Mouse (Mus musculus): ENCODE measurements around the gene Myo6. TPM values are rescaled to one million over a fixed set of nuclear protein-coding genes. Genes with fewer than 3 reads are reported as not detected.

The Myo6 gene
- polyA plus RNA-seq, 1 experiment from 2014 or later = 16.1 TPM

- no peak for DNase-seq (ENCODE audit: low spot score)
- 66% methylated on average over 6 of the region's 6 CpGs for WGBS
- H3K9me3 ChIP-seq (ENCODE audit: control insufficient read depth, low read length) = no peaks in the 10 kb centered on the region
- no peak overlapping the region for H3K4me3 ChIP-seq (ENCODE audit: low read depth, low read length)
- H3K4me1 ChIP-seq (ENCODE audit: control insufficient read depth, insufficient read depth, low read length) = no peaks in the 10 kb centered on the region
- ATAC-seq (ENCODE audit: insufficient read depth, low FRiP score, low TSS enrichment) = no peak
- no peak overlapping the region for H3K9ac ChIP-seq (ENCODE audit: low read length)
- no peak overlapping the region for H3K27ac ChIP-seq (ENCODE audit: low read depth, low read length)
- no peaks in the 10 kb centered on the region for H3K27me3 ChIP-seq (ENCODE audit: control insufficient read depth, insufficient read depth, low read length)
- no peak overlapping the region for H3K4me2 ChIP-seq (ENCODE audit: low read depth)
- no peaks in the 10 kb centered on the region for H3K36me3 ChIP-seq (ENCODE audit: control insufficient read depth, insufficient read depth, low read length)
Measured at GRCm38 (mm10) chr9:80191240-80191639, 26.4 kb downstream of the Myo6 start.

- Histone ChIP-seq H3K4me2 (ENCODE audit: low read depth) (no peak overlapping the region), H3K9me3 (ENCODE audit: control insufficient read depth, low read length) (no peaks in the 10 kb centered on the region), H3K4me1 (ENCODE audit: control insufficient read depth, insufficient read depth, low read length) (no peaks in the 10 kb centered on the region), H3K9ac (ENCODE audit: low read length) (no peak overlapping the region), H3K4me3 (ENCODE audit: low read depth, low read length) (no peak overlapping the region), H3K27me3 (ENCODE audit: control insufficient read depth, insufficient read depth, low read length) (no peaks in the 10 kb centered on the region), H3K27ac (ENCODE audit: low read depth, low read length) (no peak overlapping the region), H3K36me3 (ENCODE audit: control insufficient read depth, insufficient read depth, low read length) (no peaks in the 10 kb centered on the region)
- DNase-seq (ENCODE audit: low spot score) (no peak), ATAC-seq (ENCODE audit: insufficient read depth, low FRiP score, low TSS enrichment) (no peak)
- 87% methylated on average over 10 of the region's 10 CpGs for WGBS
Measured at GRCm38 (mm10) chr9:80192324-80192723, 27.5 kb downstream of the Myo6 start.

GRCm38 (mm10) chr9:80194446-80194845 lies 29.6 kb downstream of the Myo6 start:
- DNase-seq (ENCODE audit: low spot score) (no peak), ATAC-seq (ENCODE audit: insufficient read depth, low FRiP score, low TSS enrichment) (no peak)
- 75% methylated on average over 6 of the region's 6 CpGs for WGBS
- no peaks in the 10 kb centered on the region for H3K27me3 ChIP-seq (ENCODE audit: control insufficient read depth, insufficient read depth, low read length)
- no peak overlapping the region for H3K4me3 ChIP-seq (ENCODE audit: low read depth, low read length)
- H3K27ac ChIP-seq (ENCODE audit: low read depth, low read length) = no peak overlapping the region
- no peaks in the 10 kb centered on the region for H3K4me1 ChIP-seq (ENCODE audit: control insufficient read depth, insufficient read depth, low read length)
- H3K9me3 ChIP-seq (ENCODE audit: control insufficient read depth, low read length) = no peaks in the 10 kb centered on the region
- H3K4me2 ChIP-seq (ENCODE audit: low read depth) = no peak overlapping the region
- H3K9ac ChIP-seq (ENCODE audit: low read length) = no peak overlapping the region
- H3K36me3 ChIP-seq (ENCODE audit: control insufficient read depth, insufficient read depth, low read length) = no peaks in the 10 kb centered on the region

GRCm38 (mm10) chr9:80196161-80196560 lies 31.3 kb downstream of the Myo6 start:
- no peak for ATAC-seq (ENCODE audit: insufficient read depth, low FRiP score, low TSS enrichment)
- H3K27me3 ChIP-seq (ENCODE audit: control insufficient read depth, insufficient read depth, low read length) = no peaks in the 10 kb centered on the region
- no peak overlapping the region for H3K27ac ChIP-seq (ENCODE audit: low read depth, low read length)
- no peak overlapping the region for H3K4me2 ChIP-seq (ENCODE audit: low read depth)
- 73% methylated on average over 3 of the region's 3 CpGs for WGBS
- no peak overlapping the region for H3K9ac ChIP-seq (ENCODE audit: low read length)
- H3K36me3 ChIP-seq (ENCODE audit: control insufficient read depth, insufficient read depth, low read length) = no peaks in the 10 kb centered on the region
- no peaks in the 10 kb centered on the region for H3K4me1 ChIP-seq (ENCODE audit: control insufficient read depth, insufficient read depth, low read length)
- H3K9me3 ChIP-seq (ENCODE audit: control insufficient read depth, low read length) = no peaks in the 10 kb centered on the region
- no peak for DNase-seq (ENCODE audit: low spot score)
- no peak overlapping the region for H3K4me3 ChIP-seq (ENCODE audit: low read depth, low read length)

GRCm38 (mm10) chr9:80197233-80197632 lies 32.4 kb downstream of the Myo6 start:
- H3K36me3 ChIP-seq (ENCODE audit: control insufficient read depth, insufficient read depth, low read length) = no peaks in the 10 kb centered on the region
- no peaks in the 10 kb centered on the region for H3K9me3 ChIP-seq (ENCODE audit: control insufficient read depth, low read length)
- DNase-seq (ENCODE audit: low spot score) (no peak), ATAC-seq (ENCODE audit: insufficient read depth, low FRiP score, low TSS enrichment) (no peak; the same call in 1 of the 2 replicates)
- no peak overlapping the region for H3K9ac ChIP-seq (ENCODE audit: low read length)
- 49% methylated on average over 6 of the region's 6 CpGs for WGBS
- no peaks in the 10 kb centered on the region for H3K27me3 ChIP-seq (ENCODE audit: control insufficient read depth, insufficient read depth, low read length)
- H3K4me2 ChIP-seq (ENCODE audit: low read depth) = no peak overlapping the region
- H3K27ac ChIP-seq (ENCODE audit: low read depth, low read length) = no peak overlapping the region
- no peaks in the 10 kb centered on the region for H3K4me1 ChIP-seq (ENCODE audit: control insufficient read depth, insufficient read depth, low read length)
- H3K4me3 ChIP-seq (ENCODE audit: low read depth, low read length) = no peak overlapping the region

GRCm38 (mm10) chr9:80200855-80201254 lies 36.0 kb downstream of the Myo6 start:
- H3K9ac ChIP-seq (ENCODE audit: low read length) = no peak overlapping the region
- 81% methylated on average over 6 of the region's 6 CpGs for WGBS
- ATAC-seq (ENCODE audit: insufficient read depth, low FRiP score, low TSS enrichment) = no peak
- no peaks in the 10 kb centered on the region for H3K27me3 ChIP-seq (ENCODE audit: control insufficient read depth, insufficient read depth, low read length)
- no peak overlapping the region for H3K4me3 ChIP-seq (ENCODE audit: low read depth, low read length)
- no peaks in the 10 kb centered on the region for H3K9me3 ChIP-seq (ENCODE audit: control insufficient read depth, low read length)
- H3K4me2 ChIP-seq (ENCODE audit: low read depth) = no peak overlapping the region
- H3K27ac ChIP-seq (ENCODE audit: low read depth, low read length) = no peak overlapping the region
- no peak for DNase-seq (ENCODE audit: low spot score)
- no peaks in the 10 kb centered on the region for H3K4me1 ChIP-seq (ENCODE audit: control insufficient read depth, insufficient read depth, low read length)
- no peaks in the 10 kb centered on the region for H3K36me3 ChIP-seq (ENCODE audit: control insufficient read depth, insufficient read depth, low read length)

GRCm38 (mm10) chr9:80202374-80203060 lies 37.7 kb downstream of the Myo6 start:
- Histone ChIP-seq H3K4me3 (ENCODE audit: low read depth, low read length) (no peak overlapping the region), H3K36me3 (ENCODE audit: control insufficient read depth, insufficient read depth, low read length) (no peaks in the 10 kb centered on the region), H3K4me2 (ENCODE audit: low read depth) (no peak overlapping the region), H3K4me1 (ENCODE audit: control insufficient read depth, insufficient read depth, low read length) (no peaks in the 10 kb centered on the region), H3K27ac (ENCODE audit: low read depth, low read length) (no peak overlapping the region), H3K27me3 (ENCODE audit: control insufficient read depth, insufficient read depth, low read length) (no peaks in the 10 kb centered on the region), H3K9me3 (ENCODE audit: control insufficient read depth, low read length) (no peaks in the 10 kb centered on the region), H3K9ac (ENCODE audit: low read length) (no peak overlapping the region)
- ATAC-seq (ENCODE audit: insufficient read depth, low FRiP score, low TSS enrichment) = no peak
- DNase-seq (ENCODE audit: low spot score) = no peak
- WGBS = 87% methylated on average over 14 of the region's 14 CpGs

GRCm38 (mm10) chr9:80208681-80209080 lies 43.9 kb downstream of the Myo6 start:
- Histone ChIP-seq H3K9me3 (ENCODE audit: control insufficient read depth, low read length) (no peaks in the 10 kb centered on the region), H3K36me3 (ENCODE audit: control insufficient read depth, insufficient read depth, low read length) (no peaks in the 10 kb centered on the region), H3K4me1 (ENCODE audit: control insufficient read depth, insufficient read depth, low read length) (0 out of 2 replicates have a peak, but pooled peaks cover 3% of the 10 kb centered on the region), H3K4me2 (ENCODE audit: low read depth) (no peak overlapping the region), H3K27me3 (ENCODE audit: control insufficient read depth, insufficient read depth, low read length) (no peaks in the 10 kb centered on the region), H3K9ac (ENCODE audit: low read length) (no peak overlapping the region), H3K4me3 (ENCODE audit: low read depth, low read length) (no peak overlapping the region), H3K27ac (ENCODE audit: low read depth, low read length) (no peak overlapping the region)
- 81% methylated on average over 2 of the region's 2 CpGs for WGBS
- DNase-seq (ENCODE audit: low spot score) (no peak), ATAC-seq (ENCODE audit: insufficient read depth, low FRiP score, low TSS enrichment) (no peak)

- DNase-seq (ENCODE audit: low spot score) (no peak), ATAC-seq (ENCODE audit: insufficient read depth, low FRiP score, low TSS enrichment) (no peak)
- Histone ChIP-seq H3K9ac (ENCODE audit: low read length) (no peak overlapping the region), H3K9me3 (ENCODE audit: control insufficient read depth, low read length) (no peaks in the 10 kb centered on the region), H3K4me3 (ENCODE audit: low read depth, low read length) (no peak overlapping the region), H3K27ac (ENCODE audit: low read depth, low read length) (no peak overlapping the region), H3K36me3 (ENCODE audit: control insufficient read depth, insufficient read depth, low read length) (no peaks in the 10 kb centered on the region), H3K27me3 (ENCODE audit: control insufficient read depth, insufficient read depth, low read length) (no peaks in the 10 kb centered on the region), H3K4me1 (ENCODE audit: control insufficient read depth, insufficient read depth, low read length) (0 out of 2 replicates have a peak, but pooled peaks cover 3% of the 10 kb centered on the region), H3K4me2 (ENCODE audit: low read depth) (no peak overlapping the region)
- WGBS = 38% methylated on average over 10 of the region's 10 CpGs
Measured at GRCm38 (mm10) chr9:80209459-80209858, 44.6 kb downstream of the Myo6 start.
